Mouse (Mus musculus) neural tube, embryonic 13.5 days (tissue): ENCODE measurements around the gene Hapln4. TPM values are rescaled to one million over a fixed set of nuclear protein-coding genes. Genes with fewer than 3 reads are reported as not detected.

Experiments
- ATAC-seq: fragments of 200-750 bp; cut with Nextera tagmentation; 2 replicates; pipeline ENCODE4 v1.8.0; 2017; ENCODE audit warnings: low read depth, mild to moderate bottlenecking, moderate TSS enrichment, moderate library complexity
- H3K27ac ChIP-seq: fragments of 300-500 bp; sonication (generic); replicated peaks from 2 replicates; pipeline ENCODE4 v1.5.1; 2015; ENCODE audit warnings: moderate library complexity, mild to moderate bottlenecking, inconsistent platforms
- H3K27me3 ChIP-seq: fragments of 300-500 bp; sonication (generic); 2 replicates; pipeline ENCODE4 v1.6.1; 2015; ENCODE audit warnings: mild to moderate bottlenecking, inconsistent platforms
- H3K36me3 ChIP-seq: fragments of 300-500 bp; sonication (generic); 2 replicates; pipeline ENCODE4 v1.6.1; 2015; ENCODE audit warnings: mild to moderate bottlenecking, inconsistent platforms
- H3K4me1 ChIP-seq: fragments of 300-500 bp; sonication (generic); replicated peaks from 2 replicates; pipeline ENCODE4 v1.6.1; 2015; ENCODE audit warnings: inconsistent platforms
- H3K4me2 ChIP-seq: fragments of 300-500 bp; sonication (generic); 2 replicates; pipeline ENCODE4 v1.6.1; 2015; ENCODE audit warnings: inconsistent platforms, mild to moderate bottlenecking, moderate library complexity
- H3K4me3 ChIP-seq: fragments of 300-500 bp; sonication (generic); 2 replicates; pipeline ENCODE4 v1.5.1; 2015; ENCODE audit warnings: mild to moderate bottlenecking, inconsistent platforms
- H3K9ac ChIP-seq: fragments of 300-500 bp; sonication (generic); 2 replicates; pipeline ENCODE4 v1.6.1; 2015; ENCODE audit warnings: moderate library complexity, mild to moderate bottlenecking, inconsistent platforms
- H3K9me3 ChIP-seq: fragments of 300-500 bp; sonication (generic); 2 replicates; pipeline ENCODE4 v1.6.1; 2016; ENCODE audit warnings: inconsistent platforms
- WGBS: fragments of 180-500 bp; shearing (Covaris S2); methylation state at CpG from one replicate; pipeline ENCODE4 v1.1.7; 2015; 5-methylcytosine and 5-hydroxymethylcytosine counted together
- polyA plus RNA-seq: library from polyadenylated mRNA; unstranded; fragments of >200 nt; fragmentation: Nextera tagmentation; extraction: Ambion mirVana; gene quantifications from 2 replicates; pipeline ENCODE4 v1.2.1, GENCODE M21; 2015

Gene Hapln4
- polyA plus RNA-seq, 1 experiment from 2014 or later, result 0.35 TPM

DNA sequence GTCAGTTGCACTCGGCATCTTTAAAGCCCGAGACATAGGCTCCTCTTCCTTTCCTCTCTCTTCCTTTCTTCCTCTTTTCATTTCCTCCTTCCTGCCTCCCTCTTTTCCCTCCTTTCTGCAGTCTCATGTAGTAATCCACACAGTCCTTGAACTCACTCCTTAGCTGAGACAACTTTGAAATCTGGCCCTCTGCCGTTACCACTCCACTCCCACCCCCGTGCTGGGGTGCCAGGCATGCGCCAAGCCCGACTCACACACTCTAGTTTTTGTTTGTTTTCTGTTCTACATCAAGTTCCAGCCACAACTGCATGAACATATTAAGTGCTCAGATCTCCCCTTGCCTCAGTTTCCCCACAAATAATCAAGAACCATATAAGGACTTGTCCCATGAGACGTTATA, 21.7 kb downstream of the Hapln4 start:
- H3K4me1 ChIP-seq, result peaks cover 17% of the 10 kb centered on the region
- WGBS, result 80% methylated on average over 7 of the region's 7 CpGs
- H3K9ac ChIP-seq, result no peak overlapping the region
- H3K4me2 ChIP-seq, result no peak overlapping the region
- H3K9me3 ChIP-seq, result no peaks in the 10 kb centered on the region
- H3K36me3 ChIP-seq, result peaks cover 92% of the 10 kb centered on the region
- no peak for ATAC-seq
- no peaks in the 10 kb centered on the region for H3K27me3 ChIP-seq
- H3K27ac ChIP-seq, result no peak overlapping the region
- H3K4me3 ChIP-seq, result no peak overlapping the region

DNA sequence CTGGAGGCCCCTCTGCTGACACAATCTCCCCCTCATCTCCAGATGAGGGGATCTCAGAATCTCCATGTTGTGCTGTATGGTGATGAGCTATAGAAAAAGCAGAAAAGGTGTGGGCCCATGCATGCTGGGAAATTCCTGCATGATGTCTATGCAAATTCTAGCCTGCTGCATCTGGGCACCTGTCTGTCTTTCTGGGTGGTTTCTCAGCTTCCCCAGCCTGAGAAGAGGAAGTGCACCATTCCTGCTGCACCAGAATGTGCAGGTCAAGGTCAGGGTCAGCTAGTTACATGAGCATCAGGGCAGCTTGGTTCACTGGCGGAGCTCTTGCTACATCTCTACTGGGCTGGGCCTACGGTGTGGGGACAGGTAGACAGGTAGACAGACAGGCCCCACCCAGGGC, 27.2 kb downstream of the Hapln4 start:
- peaks cover 99% of the 10 kb centered on the region for H3K36me3 ChIP-seq
- 90% methylated on average over 2 of the region's 2 CpGs for WGBS

DNA sequence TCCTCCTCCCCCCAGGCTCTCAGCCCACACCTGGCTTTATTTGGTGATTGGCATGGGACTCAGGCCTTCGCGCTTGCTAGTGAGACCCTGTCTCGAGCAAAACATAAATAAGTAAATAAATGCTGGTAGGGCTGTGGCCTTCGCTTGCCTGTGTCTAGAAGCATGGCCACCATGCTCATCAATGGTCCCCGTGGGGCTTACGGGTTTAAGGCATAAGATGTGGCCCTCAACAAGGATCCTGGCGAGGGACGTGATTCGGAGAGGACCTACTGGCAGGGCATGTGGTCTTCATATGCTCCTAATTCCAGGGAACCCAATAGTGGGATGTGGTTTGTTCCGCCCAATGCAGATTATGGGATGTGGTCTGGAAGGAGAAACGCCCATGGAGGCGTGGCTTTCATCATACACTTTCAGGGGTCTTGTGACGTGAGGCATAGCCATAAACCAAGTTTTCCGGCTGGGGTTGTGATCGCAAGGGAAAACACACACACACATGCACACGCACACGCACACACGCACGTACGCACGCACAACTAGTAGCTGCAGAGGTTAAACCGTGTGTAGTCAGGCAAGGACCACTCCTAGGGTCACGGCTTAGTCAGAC, 28.0 kb downstream of the Hapln4 start:
- H3K27ac ChIP-seq, result no peak overlapping the region
- no peaks in the 10 kb centered on the region for H3K9me3 ChIP-seq
- 0 out of 2 replicates have a peak, but pooled peaks have one; percentile 16 for ATAC-seq
- no peak overlapping the region for H3K4me2 ChIP-seq
- no peak overlapping the region for H3K4me3 ChIP-seq
- WGBS, result 56% methylated on average over 23 of the region's 23 CpGs
- peaks cover 27% of the 10 kb centered on the region for H3K4me1 ChIP-seq
- no peak overlapping the region for H3K9ac ChIP-seq
- peaks cover 100% of the 10 kb centered on the region for H3K36me3 ChIP-seq
- H3K27me3 ChIP-seq, result peaks cover 55% of the 10 kb centered on the region

More for the DNA sequence above, 27.2 kb downstream of the Hapln4 start:
- Histone ChIP-seq H3K27ac (no peak overlapping the region), H3K9me3 (no peaks in the 10 kb centered on the region), H3K4me1 (peaks cover 26% of the 10 kb centered on the region), H3K4me2 (no peak overlapping the region), H3K4me3 (no peak overlapping the region), H3K9ac (no peak overlapping the region), H3K27me3 (peaks cover 47% of the 10 kb centered on the region)
- ATAC-seq, result no peak

DNA sequence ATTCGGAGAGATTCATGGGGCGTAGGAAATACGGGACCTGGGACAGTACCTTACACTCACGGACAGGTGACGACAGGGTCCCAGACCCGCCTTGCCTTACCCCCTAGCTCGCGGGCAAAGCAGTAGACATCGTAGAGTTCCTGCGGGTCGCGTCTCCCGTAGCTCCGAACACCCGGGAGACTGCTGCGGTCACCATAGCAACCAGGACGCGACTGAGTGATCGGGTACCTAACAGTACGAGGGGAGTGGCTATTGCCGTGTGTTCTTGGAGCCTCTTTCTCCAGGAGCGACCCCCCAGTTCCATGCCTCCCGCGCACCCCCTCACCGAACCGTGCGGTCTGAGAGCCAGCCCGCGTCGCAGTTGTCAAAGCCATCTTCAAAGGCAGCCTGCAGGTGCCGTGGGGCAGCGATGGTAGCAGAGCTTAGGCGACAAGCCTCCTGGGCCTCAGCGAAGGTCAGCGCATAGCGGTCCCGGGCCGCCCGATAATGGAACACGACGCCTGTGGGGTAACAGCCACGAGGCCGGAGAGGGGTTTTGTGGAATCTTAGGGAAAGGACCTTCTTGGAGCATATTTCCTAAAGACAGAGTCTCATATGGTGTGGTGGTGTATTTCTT, 29.3 kb downstream of the Hapln4 start:
- 8% methylated on average over 43 of the region's 43 CpGs for WGBS
- Histone ChIP-seq H3K4me3 (no peak overlapping the region), H3K9ac (peak overlapping the region; percentile 31; the same call in 1 of the 2 replicates), H3K4me2 (no peak overlapping the region), H3K9me3 (no peaks in the 10 kb centered on the region), H3K27ac (no peak overlapping the region), H3K36me3 (peaks cover 93% of the 10 kb centered on the region), H3K4me1 (peaks cover 36% of the 10 kb centered on the region), H3K27me3 (peaks cover 64% of the 10 kb centered on the region)
- ATAC-seq, result no peak

DNA sequence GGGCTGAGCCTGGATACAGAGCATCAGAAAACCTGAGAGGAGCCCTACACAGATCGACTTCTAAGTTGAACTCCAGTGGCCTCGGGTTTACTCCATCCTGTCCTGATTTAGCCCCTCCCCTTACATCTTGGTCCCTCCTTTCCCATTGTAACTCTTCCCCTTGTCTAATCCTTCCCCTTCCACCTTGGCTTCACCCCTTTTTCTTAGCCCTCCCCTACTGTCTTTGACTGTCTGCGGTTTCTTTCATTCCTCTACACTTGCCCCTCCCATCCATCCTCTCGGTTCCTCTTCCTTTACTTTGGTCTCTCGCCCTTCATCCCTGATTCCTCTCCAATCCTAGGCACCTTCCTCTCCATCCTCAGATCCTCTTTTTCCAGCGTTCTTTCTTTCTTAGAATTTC, 31.2 kb downstream of the Hapln4 start:
- H3K36me3 ChIP-seq, result peaks cover 73% of the 10 kb centered on the region
- H3K9me3 ChIP-seq, result no peaks in the 10 kb centered on the region
- peaks cover 50% of the 10 kb centered on the region for H3K4me1 ChIP-seq
- WGBS, result 23% methylated on average over 6 of the region's 6 CpGs
- no peak for ATAC-seq
- H3K4me3 ChIP-seq, result no peak overlapping the region
- no peak overlapping the region for H3K27ac ChIP-seq
- peaks cover 64% of the 10 kb centered on the region for H3K27me3 ChIP-seq
- H3K9ac ChIP-seq, result 0 out of 2 replicates have a peak overlapping the region, but pooled peaks have one; percentile 17
- no peak overlapping the region for H3K4me2 ChIP-seq

DNA sequence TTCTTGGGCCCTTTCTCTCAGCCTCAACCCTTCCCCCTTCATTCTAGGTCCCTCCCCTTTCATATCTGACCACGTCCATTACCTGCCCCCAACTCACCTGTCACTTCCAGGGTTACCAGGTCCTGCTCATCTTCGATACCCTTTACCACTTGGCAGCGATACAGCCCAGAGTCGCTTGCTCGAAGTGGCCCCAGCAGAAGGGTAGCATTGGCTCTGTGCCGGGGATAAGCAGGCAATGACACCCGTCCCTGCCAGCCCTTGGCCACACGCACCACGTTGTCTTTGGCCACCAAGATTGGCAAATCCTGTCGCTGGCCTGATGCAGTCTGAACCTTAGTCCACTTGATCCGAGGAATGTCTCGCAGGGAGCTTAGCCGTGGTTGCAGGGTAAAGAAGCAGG, 31.6 kb downstream of the Hapln4 start:
- 72% methylated on average over 13 of the region's 13 CpGs for WGBS
- H3K4me1 ChIP-seq, result peaks cover 45% of the 10 kb centered on the region
- no peaks in the 10 kb centered on the region for H3K9me3 ChIP-seq
- no peak for ATAC-seq
- H3K27ac ChIP-seq, result no peak overlapping the region
- peaks cover 69% of the 10 kb centered on the region for H3K36me3 ChIP-seq
- H3K4me2 ChIP-seq, result no peak overlapping the region
- H3K27me3 ChIP-seq, result peaks cover 64% of the 10 kb centered on the region
- no peak overlapping the region for H3K9ac ChIP-seq
- no peak overlapping the region for H3K4me3 ChIP-seq

DNA sequence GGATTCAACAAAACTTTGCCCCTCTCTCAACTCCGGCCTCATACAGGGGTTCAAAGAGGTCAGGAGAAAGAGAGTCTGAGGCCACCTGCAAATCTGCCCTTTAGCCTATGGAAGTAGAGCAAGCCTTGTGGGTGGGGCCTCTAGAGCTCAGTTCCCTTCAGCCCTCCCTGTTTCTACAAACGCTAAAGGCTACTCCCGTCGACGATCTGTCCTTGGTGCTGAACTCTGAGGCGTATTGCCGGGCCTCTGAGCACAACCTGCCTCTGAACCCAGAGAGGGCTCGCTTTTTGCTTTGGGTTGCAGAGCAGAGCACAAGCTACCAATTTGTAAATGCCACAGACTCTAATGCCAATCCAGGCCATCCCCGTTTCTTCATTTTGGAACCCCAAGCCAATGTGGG, 34.4 kb downstream of the Hapln4 start:
- H3K4me2 ChIP-seq, result peak overlapping the region; percentile 82
- peaks cover 47% of the 10 kb centered on the region for H3K27me3 ChIP-seq
- no peak overlapping the region for H3K27ac ChIP-seq
- peak overlapping the region; percentile 76 for H3K4me3 ChIP-seq
- H3K9me3 ChIP-seq, result no peaks in the 10 kb centered on the region
- no peak for ATAC-seq
- peaks cover 36% of the 10 kb centered on the region for H3K4me1 ChIP-seq
- H3K36me3 ChIP-seq, result peaks cover 42% of the 10 kb centered on the region
- H3K9ac ChIP-seq, result peak overlapping the region; percentile 89
- 11% methylated on average over 9 of the region's 9 CpGs for whole genome bisulfite sequencing

DNA sequence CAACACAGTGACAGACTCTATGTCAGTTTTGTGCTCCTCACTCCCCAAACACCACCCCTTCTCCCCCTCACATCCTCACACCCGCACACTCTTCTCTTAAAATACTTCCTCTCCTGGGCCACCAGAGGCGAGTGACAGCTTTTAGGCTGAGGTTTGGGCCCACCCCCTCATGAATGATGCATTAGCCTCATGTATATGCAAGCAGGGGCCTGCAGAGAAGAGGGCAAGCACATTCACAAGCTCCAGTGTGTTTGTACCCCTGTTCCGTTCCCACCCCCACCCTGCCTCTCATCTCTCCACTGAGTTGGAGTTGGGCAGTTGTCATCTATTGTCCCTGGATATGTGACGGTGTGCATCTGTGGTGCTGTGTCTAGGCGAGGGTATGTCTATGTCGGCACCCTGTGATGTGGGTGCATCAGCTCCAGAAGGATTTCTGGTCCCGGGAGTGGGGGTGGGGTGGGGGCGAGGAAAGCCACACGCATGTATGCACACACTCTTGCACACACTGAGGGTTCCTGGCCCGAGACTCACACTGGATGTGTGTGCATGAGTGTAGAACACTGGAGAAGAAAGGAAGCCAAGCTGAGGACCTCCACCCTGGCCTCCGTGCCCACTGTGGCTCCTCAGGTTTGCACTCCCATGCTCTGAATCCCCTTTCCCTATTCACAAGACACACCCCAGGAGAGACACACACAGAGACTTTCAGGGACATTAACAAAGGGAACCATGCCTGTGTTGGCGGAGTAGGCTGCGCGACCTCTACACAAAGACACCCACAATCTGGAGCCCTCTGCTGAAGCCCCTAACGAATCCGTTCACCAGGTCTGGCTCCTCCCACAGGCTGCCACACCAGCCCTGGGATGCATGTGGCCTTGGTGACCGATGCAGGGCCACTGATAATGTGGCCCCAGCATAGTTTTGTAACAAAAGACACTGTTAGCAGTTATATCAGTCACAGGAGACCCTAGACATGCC, 35.8 kb downstream of the Hapln4 start:
- Histone ChIP-seq H3K36me3 (peaks cover 28% of the 10 kb centered on the region), H3K27ac (peak overlapping the region; percentile 97), H3K4me2 (peak overlapping the region; percentile 82), H3K4me1 (peaks cover 31% of the 10 kb centered on the region), H3K9me3 (no peaks in the 10 kb centered on the region), H3K9ac (peak overlapping the region; percentile 89), H3K27me3 (peaks cover 44% of the 10 kb centered on the region), H3K4me3 (peak overlapping the region; percentile 76)
- ATAC-seq, result peak; percentile 82
- 3% methylated on average over 17 of the region's 17 CpGs for WGBS

DNA sequence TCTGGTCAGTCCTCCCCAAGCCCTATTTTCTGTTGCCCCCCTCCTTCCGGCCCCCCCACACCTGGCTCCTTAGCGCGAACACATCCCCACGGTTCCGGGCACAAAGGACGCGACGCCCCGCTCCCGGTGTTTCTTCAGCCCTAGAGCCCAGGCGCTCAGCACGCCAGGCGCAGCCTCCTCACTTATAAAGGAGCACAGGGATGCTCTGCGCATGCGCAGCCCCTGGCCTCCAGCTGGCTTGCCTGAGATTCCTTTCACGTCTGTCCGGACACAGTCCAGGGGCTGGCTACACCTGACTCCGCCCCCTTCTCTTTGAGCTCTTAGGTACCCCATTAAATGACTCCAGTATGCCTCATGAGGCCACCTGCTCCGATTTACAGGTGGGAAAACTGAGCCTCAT, 37.4 kb downstream of the Hapln4 start, which contains the start of gene Ncan:
Gene Ncan, minus strand, starts transcription at position 207 of the 400 bp plus-strand sequence.
- Histone ChIP-seq H3K4me2 (peak within 1 kb of the TSS; percentile 82), H3K9me3 (no peaks in the 10 kb centered on the region), H3K4me3 (peak within 1 kb of the TSS; percentile 76), H3K36me3 (peaks cover 11% of the 10 kb centered on the region), H3K4me1 (peaks cover 31% of the 10 kb centered on the region), H3K9ac (peak within 1 kb of the TSS; percentile 89), H3K27ac (peak within 1 kb of the TSS; percentile 97), H3K27me3 (peaks cover 31% of the 10 kb centered on the region)
- WGBS, result 2% methylated on average over 19 of the region's 19 CpGs
- ATAC-seq, result peak; percentile 54

DNA sequence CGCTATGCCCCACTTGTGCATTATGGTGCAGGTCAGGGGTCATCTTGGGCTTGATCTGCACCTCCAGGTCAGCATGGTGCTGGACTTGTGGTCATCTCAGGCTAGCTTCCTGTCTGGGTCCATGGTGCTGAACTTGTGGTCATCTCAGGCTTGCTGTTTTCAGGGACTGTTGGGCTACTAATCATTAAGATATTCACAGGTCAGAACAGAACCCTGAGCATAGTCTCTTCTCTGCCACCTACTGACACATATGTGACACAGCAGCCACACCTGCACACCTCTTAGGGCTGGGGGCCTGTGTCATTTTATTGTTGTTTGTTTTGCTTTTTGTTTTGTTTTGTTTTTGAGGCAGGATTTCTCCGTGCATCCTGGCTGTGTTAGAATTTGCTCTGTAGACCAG, 39.6 kb downstream of the Hapln4 start:
- ATAC-seq, result no peak
- H3K4me2 ChIP-seq, result no peak overlapping the region
- no peak overlapping the region for H3K9ac ChIP-seq
- H3K4me3 ChIP-seq, result no peak overlapping the region
- no peaks in the 10 kb centered on the region for H3K9me3 ChIP-seq
- no peaks in the 10 kb centered on the region for H3K36me3 ChIP-seq
- peaks cover 15% of the 10 kb centered on the region for H3K4me1 ChIP-seq
- WGBS, result 54% methylated on average over 2 of the region's 2 CpGs
- H3K27me3 ChIP-seq, result peaks cover 17% of the 10 kb centered on the region; the same call in 1 of the 2 replicates
- H3K27ac ChIP-seq, result no peak overlapping the region

DNA sequence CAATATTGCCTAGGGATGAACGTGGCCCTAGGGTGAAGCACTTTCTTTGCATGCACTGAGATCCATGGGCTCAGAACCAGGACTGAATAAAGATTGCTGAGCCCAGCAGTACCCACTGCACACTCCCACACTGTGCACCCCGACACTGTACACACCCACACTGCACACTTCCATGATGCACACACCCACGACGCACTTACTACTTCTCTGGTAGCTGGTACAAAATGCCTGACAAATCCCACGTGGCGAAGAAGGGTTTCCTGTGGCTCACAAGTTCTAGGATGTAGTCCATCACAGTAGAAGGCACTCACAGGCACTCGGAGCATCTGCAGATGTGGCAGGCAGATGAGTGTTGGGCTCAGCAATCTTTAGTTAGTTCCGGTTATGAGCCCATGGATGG, 41.7 kb downstream of the Hapln4 start:
- H3K9ac ChIP-seq, result no peak overlapping the region
- H3K4me2 ChIP-seq, result no peak overlapping the region
- no peaks in the 10 kb centered on the region for H3K9me3 ChIP-seq
- peaks cover 17% of the 10 kb centered on the region; the same call in 1 of the 2 replicates for H3K27me3 ChIP-seq
- 68% methylated on average over 8 of the region's 8 CpGs for WGBS
- no peaks in the 10 kb centered on the region for H3K36me3 ChIP-seq
- no peak overlapping the region for H3K4me3 ChIP-seq
- no peak for ATAC-seq
- H3K4me1 ChIP-seq, result peaks cover 20% of the 10 kb centered on the region
- no peak overlapping the region for H3K27ac ChIP-seq

DNA sequence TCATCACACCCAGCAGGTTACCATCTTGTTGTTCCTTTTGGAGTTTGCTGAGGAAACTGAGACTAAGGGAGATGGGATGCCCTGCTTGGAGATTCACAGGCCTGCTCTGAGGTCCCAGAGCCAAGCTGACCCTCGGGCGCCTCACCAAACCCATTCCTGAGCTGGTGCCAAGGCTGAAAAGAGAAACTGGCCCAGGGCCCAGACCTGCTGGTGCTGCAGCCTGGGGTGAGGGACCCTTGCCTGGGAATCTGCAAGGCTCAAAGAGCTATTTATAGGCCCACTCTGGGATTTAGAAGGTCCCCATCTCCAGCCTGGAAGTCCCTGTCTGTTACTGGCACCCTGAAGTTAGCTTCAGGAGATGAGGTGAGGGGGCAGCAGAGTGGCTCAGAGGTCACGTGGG, 45.2 kb downstream of the Hapln4 start:
- Histone ChIP-seq H3K4me2 (0 out of 2 replicates have a peak overlapping the region, but pooled peaks have one; percentile 3), H3K4me1 (peaks cover 33% of the 10 kb centered on the region), H3K27me3 (peaks cover 10% of the 10 kb centered on the region; the same call in 1 of the 2 replicates), H3K36me3 (peaks cover 12% of the 10 kb centered on the region), H3K27ac (peak overlapping the region; percentile 79), H3K4me3 (no peak overlapping the region), H3K9ac (0 out of 2 replicates have a peak overlapping the region, but pooled peaks have one; percentile 26), H3K9me3 (no peaks in the 10 kb centered on the region)
- ATAC-seq, result no peak
- 77% methylated on average over 3 of the region's 3 CpGs for WGBS
